Comparison of ENCODE assay signal across 16 mouse cellular contexts in genomic region chr9:69756041-69756440, GRCm38 (mm10). TPM values are rescaled to one million over a fixed set of nuclear protein-coding genes. Genes with fewer than 3 reads are reported as not detected.
DNase-seq lines count a peak whose midpoint lies in the region; TF ChIP-seq lines count a peak whose summit lies in the region.
"Had no signal": no experiment of that assay in that cellular context is flagged by ENCODE, and none has a peak within 500 bp of the region (broad histone marks: within the 10 kb centered on the region; RNA-seq: fewer than 3 reads in every experiment).

No protein-coding gene starts in this region.

- 33% methylated on average over 7 of the region's 7 CpGs for WGBS in limb, embryonic 10.5 days
- WGBS in embryonic facial prominence, embryonic 10.5 days, result 13% methylated on average over 7 of the region's 7 CpGs

- no peak overlapping the region for H3K4me3 ChIP-seq in limb, embryonic 10.5 days
- H3K4me3 ChIP-seq in embryonic facial prominence, embryonic 10.5 days, result no peak overlapping the region
- H3K4me3 ChIP-seq: gastrocnemius, adult 2 months; heart, adult 2 months; intestine, embryonic 15.5 days had no signal

- H3K36me3 ChIP-seq in limb, embryonic 10.5 days, result no peaks in the 10 kb centered on the region
- H3K36me3 ChIP-seq in embryonic facial prominence, embryonic 10.5 days (replicated peaks), result no peaks in the 10 kb centered on the region
- H3K36me3 ChIP-seq: intestine, embryonic 15.5 days had no signal

- no peak overlapping the region for H3K27ac ChIP-seq in limb, embryonic 10.5 days
- no peak overlapping the region for H3K27ac ChIP-seq in embryonic facial prominence, embryonic 10.5 days (replicated peaks)
- H3K27ac ChIP-seq: gastrocnemius, adult 2 months; heart, adult 2 months; intestine, embryonic 15.5 days had no signal

- DNase-seq in brain, embryonic 14.5 days (ENCODE audit: low read depth), result peak; percentile 57
- DNase-seq in embryo, embryonic 11 days, result peak; percentile 32
- DNase-seq in limb, embryonic 10.5 days (ENCODE audit: low spot score), result peak; percentile 37
- DNase-seq in neural tube, embryonic 10.5 days (ENCODE audit: extremely low spot score, low spot score), result peak; percentile 19
- DNase-seq in Muller cell, postnatal 12 days (ENCODE audit: inconsistent ontology term), result no peak
- DNase-seq in embryonic facial prominence, embryonic 10.5 days (ENCODE audit: low spot score), result no peak
- no peak for DNase-seq in cerebellum, adult 8-10 months
- DNase-seq: cerebellum, adult 2 months; gastrocnemius, adult 2 months; heart, adult 2 months; kidney, postnatal 14 days; liver, postnatal 0 days; lung, postnatal 4 days had no signal

- no peak for TF ChIP-seq CTCF in brain, embryonic 14.5 days (IDR thresholded peaks at IDR 0.05; ENCODE audit: borderline replicate concordance, extremely low read depth, insufficient read depth, insufficient read length)

- peaks cover 94% of the 10 kb centered on the region for H3K27me3 ChIP-seq in limb, embryonic 10.5 days (ENCODE audit: low read depth, poor library complexity, severe bottlenecking)
- H3K27me3 ChIP-seq in embryonic facial prominence, embryonic 10.5 days (replicated peaks; ENCODE audit: low read depth, poor library complexity, severe bottlenecking), result peaks cover 94% of the 10 kb centered on the region

- TF ChIP-seq POLR2A in brain, embryonic 14.5 days (IDR thresholded peaks at IDR 0.05; ENCODE audit: borderline replicate concordance, extremely low read depth, insufficient read depth, insufficient read length, poor library complexity, severe bottlenecking), result no peak

- H3K9me3 ChIP-seq in limb, embryonic 10.5 days (replicated peaks), result no peaks in the 10 kb centered on the region
- H3K9me3 ChIP-seq in embryonic facial prominence, embryonic 10.5 days, result no peaks in the 10 kb centered on the region
- H3K9me3 ChIP-seq: intestine, embryonic 15.5 days had no signal

- peaks cover 23% of the 10 kb centered on the region for H3K4me1 ChIP-seq in limb, embryonic 10.5 days
- H3K4me1 ChIP-seq in embryonic facial prominence, embryonic 10.5 days, result peaks cover 26% of the 10 kb centered on the region

RNA-seq across cellular contexts. Expression of gene Foxb1, which starts 4.7 kb away (rescaled TPM):
- polyA plus RNA-seq in brain, embryonic 14.5 days (2012; rRNA removed), result 10.1 and 14.1 TPM in 2 replicates
- 0.05 and 0.08 TPM in 2 replicates for polyA plus RNA-seq in limb, embryonic 10.5 days (2016; fragmentation: Nextera tagmentation; extraction: Ambion mirVana)
- polyA plus RNA-seq in embryonic facial prominence, embryonic 10.5 days (2016; fragmentation: Nextera tagmentation; extraction: Ambion mirVana), result 0.26 and 2.2 TPM in 2 replicates
- polyA plus RNA-seq: CD4-positive, CD25-positive, alpha-beta regulatory T cell, adult 4 months; heart, adult 2 months; heart, postnatal 0 days; intestine, embryonic 15.5 days; liver, postnatal 0 days had no signal

Comparison
In these comparisons a context has a peak if more than half of its experiments do, and no peak if none do; other contexts are left out.
1. DNase-seq: peak in brain, embryonic 14.5 days (single experiment), embryo, embryonic 11 days (single experiment), limb, embryonic 10.5 days (single experiment) and neural tube, embryonic 10.5 days (single experiment); none in Muller cell, postnatal 12 days (single experiment), embryonic facial prominence, embryonic 10.5 days (single experiment) and cerebellum, adult 8-10 months (single experiment).